Mouse (Mus musculus): ENCODE measurements around the gene Ints3.

Ints3 gene

GRCm38 (mm10) chr3:90445417-90446200 lies 12.2 kb upstream of the Ints3 start:
- DNase-seq (ENCODE audit: low read depth, low spot score): no peak

GRCm38 (mm10) chr3:90443977-90444376 lies 10.6 kb upstream of the Ints3 start:
- DNase-seq (ENCODE audit: low read depth, low spot score): no peak

- no peak for DNase-seq (ENCODE audit: low read depth, low spot score)
Measured at GRCm38 (mm10) chr3:90440756-90441155, 7.3 kb upstream of the Ints3 start.

GRCm38 (mm10) chr3:90437131-90437530 lies 3.7 kb upstream of the Ints3 start:
- DNase-seq (ENCODE audit: low read depth, low spot score): no peak

- no peak for DNase-seq (ENCODE audit: low read depth, low spot score)
Measured at GRCm38 (mm10) chr3:90434073-90434730, 780 bp upstream of the Ints3 start.

- DNase-seq (ENCODE audit: low read depth, low spot score): no peak
Measured at GRCm38 (mm10) chr3:90432811-90433219, 607 bp downstream of the Ints3 start.

GRCm38 (mm10) chr3:90432348-90432747 lies 1.1 kb downstream of the Ints3 start:
- no peak for DNase-seq (ENCODE audit: low read depth, low spot score)

- no peak for DNase-seq (ENCODE audit: low read depth, low spot score)
Measured at GRCm38 (mm10) chr3:90429576-90429975, 3.8 kb downstream of the Ints3 start.

- DNase-seq (ENCODE audit: low read depth, low spot score): no peak
Measured at GRCm38 (mm10) chr3:90428186-90428585, 5.2 kb downstream of the Ints3 start.

GRCm38 (mm10) chr3:90427574-90427973 lies 5.8 kb downstream of the Ints3 start:
- no peak for DNase-seq (ENCODE audit: low read depth, low spot score)

GRCm38 (mm10) chr3:90425499-90425898 lies 7.9 kb downstream of the Ints3 start:
- DNase-seq (ENCODE audit: low read depth, low spot score): no peak

GRCm38 (mm10) chr3:90423549-90423948 lies 9.9 kb downstream of the Ints3 start:
- no peak for DNase-seq (ENCODE audit: low read depth, low spot score)

GRCm38 (mm10) chr3:90420696-90421095 lies 12.7 kb downstream of the Ints3 start:
- DNase-seq (ENCODE audit: low read depth, low spot score): no peak

GRCm38 (mm10) chr3:90413011-90413396 lies 20.4 kb downstream of the Ints3 start:
- DNase-seq (ENCODE audit: low read depth, low spot score): no peak

- peak; percentile 82 for DNase-seq (ENCODE audit: low read depth, low spot score)
Measured at GRCm38 (mm10) chr3:90412312-90413010, 21.0 kb downstream of the Ints3 start.

GRCm38 (mm10) chr3:90408721-90409120 lies 24.7 kb downstream of the Ints3 start:
- DNase-seq (ENCODE audit: low read depth, low spot score): no peak

- no peak for DNase-seq (ENCODE audit: low read depth, low spot score)
Measured at GRCm38 (mm10) chr3:90406414-90406813, 27.0 kb downstream of the Ints3 start.

GRCm38 (mm10) chr3:90404609-90405008 lies 28.8 kb downstream of the Ints3 start:
- no peak for DNase-seq (ENCODE audit: low read depth, low spot score)

GRCm38 (mm10) chr3:90404121-90404520 lies 29.3 kb downstream of the Ints3 start:
- no peak for DNase-seq (ENCODE audit: low read depth, low spot score)

GRCm38 (mm10) chr3:90400993-90401392 lies 32.4 kb downstream of the Ints3 start:
- no peak for DNase-seq (ENCODE audit: low read depth, low spot score)

GRCm38 (mm10) chr3:90395629-90396028 lies 37.8 kb downstream of the Ints3 start:
- DNase-seq (ENCODE audit: low read depth, low spot score): no peak

GRCm38 (mm10) chr3:90392661-90393060 lies 40.8 kb downstream of the Ints3 start:
- DNase-seq (ENCODE audit: low read depth, low spot score): no peak

- DNase-seq (ENCODE audit: low read depth, low spot score): no peak
Measured at GRCm38 (mm10) chr3:90391941-90392340, 41.5 kb downstream of the Ints3 start.
